Mouse (Mus musculus): ENCODE results near the gene Txndc11. TPM values are rescaled to one million over a fixed set of nuclear protein-coding genes. Genes with fewer than 3 reads are reported as not detected.

The Txndc11 gene
- 13.8 TPM for polyA plus RNA-seq (2012; fragmentation: generic; extraction: Trizol)
- long read RNA-seq, experiment 1, transcript Txndc11-201 (12 exons, 3,095 nt), result major isoform, 7 of 11 reads
- long read RNA-seq, experiment 1, partial matches to known transcripts, result 2 of 11 reads
- long read RNA-seq, experiment 1, other reads (novel, unspliced or antisense), result 2 of 11 reads
- long read RNA-seq, experiment 2, full-length matches to known transcripts, result 181 of 229 reads
- long read RNA-seq, experiment 2, partial matches to known transcripts, result 5 of 229 reads
- long read RNA-seq, experiment 2, other reads (novel, unspliced or antisense), result 43 of 229 reads

DNA sequence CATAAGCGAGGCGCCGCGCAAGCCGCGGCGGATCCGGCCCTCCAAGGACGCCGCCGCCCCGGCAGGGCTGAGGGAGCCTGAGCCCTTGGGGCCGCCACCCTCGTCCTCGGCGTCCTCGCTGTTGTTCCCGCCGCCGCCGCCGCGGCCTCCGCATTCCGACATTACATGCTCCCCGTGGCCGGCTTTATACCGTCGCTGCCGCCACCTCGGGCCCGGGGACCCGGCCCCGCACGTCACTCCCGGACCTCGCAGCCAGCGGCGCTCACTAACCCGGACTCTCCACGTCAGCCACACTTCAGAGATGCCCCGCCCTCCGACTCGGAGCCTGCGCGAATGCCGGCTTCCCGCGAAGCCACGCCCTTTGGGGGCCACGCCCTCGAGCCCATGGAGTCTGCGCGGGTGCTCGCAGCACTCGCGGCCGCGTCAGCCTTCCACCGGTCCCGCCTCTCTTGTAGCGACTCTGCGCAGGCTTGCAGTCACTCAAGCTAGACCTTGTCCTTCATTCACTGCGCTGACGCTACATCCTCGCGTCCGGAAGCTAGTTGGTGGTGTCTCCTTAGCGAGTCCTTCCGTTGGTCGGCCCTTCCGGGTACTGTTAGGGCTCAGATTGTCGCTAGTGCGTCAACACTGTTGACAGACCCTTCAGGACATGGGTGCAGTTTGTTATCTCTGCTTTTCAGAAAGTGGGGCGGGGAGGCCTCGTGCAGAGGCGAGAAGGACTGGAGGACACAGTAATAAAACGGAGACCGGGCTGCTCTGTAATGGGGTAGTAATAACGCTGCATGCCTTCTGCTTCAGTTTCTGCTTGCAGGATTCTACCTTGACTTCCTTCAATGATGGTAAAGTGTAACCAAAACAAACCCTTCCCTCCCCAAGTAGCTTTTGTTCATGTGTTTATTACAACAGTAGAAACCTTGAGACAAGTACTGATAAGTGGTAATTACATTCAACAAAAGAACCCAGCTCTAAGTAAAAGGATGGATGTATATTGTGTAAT, at the start of gene Txndc11:
Gene Txndc11 (minus strand): TSS at position 303 of the 997 bp plus-strand sequence.
- Histone ChIP-seq H3K79me3 (ENCODE audit: low read depth) (peaks cover 33% of the 10 kb centered on the region), H3K79me2 (ENCODE audit: control insufficient read depth, insufficient read depth) (peaks cover 44% of the 10 kb centered on the region), H3K27me3 (ENCODE audit: control insufficient read depth, insufficient read depth, insufficient read length) (no peaks in the 10 kb centered on the region), H3K36me3 (ENCODE audit: control insufficient read depth, insufficient read depth) (peaks cover 23% of the 10 kb centered on the region), H3ac (ENCODE audit: control insufficient read depth, insufficient read length, low read depth) (peak within 1 kb of the TSS; percentile 77), H3K4me3 (ENCODE audit: insufficient read depth, poor library complexity, severe bottlenecking) (peak within 1 kb of the TSS; percentile 89)
- TF ChIP-seq USF1 (IDR thresholded peaks at IDR 0.05; ENCODE audit: low read depth), result no peak
- TF ChIP-seq MYOG (IDR thresholded peaks at IDR 0.05; ENCODE audit: control insufficient read depth, extremely low read depth, insufficient read length), result no peak
- TF ChIP-seq CTCF (IDR thresholded peaks at IDR 0.05; ENCODE audit: control insufficient read depth, insufficient read depth, insufficient read length), result no peak
- no peak for TF ChIP-seq FOSL1 (IDR thresholded peaks at IDR 0.05; ENCODE audit: insufficient read depth, low read length, poor library complexity, severe bottlenecking)
- no peak for TF ChIP-seq MAX (IDR thresholded peaks at IDR 0.05)

DNA sequence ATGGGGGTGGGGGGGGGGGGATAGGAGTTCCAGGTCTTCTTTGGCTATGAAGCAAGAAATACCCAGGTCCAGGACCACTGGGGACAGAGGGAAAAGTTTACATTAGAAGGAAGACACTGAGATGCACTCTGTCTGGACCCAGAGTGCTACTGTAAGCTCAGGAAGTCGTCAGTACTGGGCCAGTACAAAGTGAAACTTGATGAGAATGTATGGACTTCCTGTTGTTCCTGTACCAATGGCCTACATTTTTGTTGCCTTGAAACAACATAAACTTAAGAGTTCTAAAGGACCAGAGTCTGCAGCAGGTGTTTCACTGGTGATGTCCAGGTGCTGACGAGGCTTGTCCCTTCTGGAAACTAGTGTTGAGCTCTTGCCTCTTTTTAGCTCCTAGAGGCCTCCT, 43.0 kb upstream of the Txndc11 start:
- Histone ChIP-seq H3ac (ENCODE audit: control insufficient read depth, insufficient read length, low read depth) (no peak overlapping the region), H3K79me3 (ENCODE audit: low read depth) (peaks cover 27% of the 10 kb centered on the region), H3K4me3 (ENCODE audit: insufficient read depth, poor library complexity, severe bottlenecking) (no peak overlapping the region), H3K27me3 (ENCODE audit: control insufficient read depth, insufficient read depth, insufficient read length) (no peaks in the 10 kb centered on the region), H3K36me3 (ENCODE audit: control insufficient read depth, insufficient read depth) (no peaks in the 10 kb centered on the region), H3K79me2 (ENCODE audit: control insufficient read depth, insufficient read depth) (peaks cover 37% of the 10 kb centered on the region)
- TF ChIP-seq MYOD1 (IDR thresholded peaks at IDR 0.05; ENCODE audit: control insufficient read depth, insufficient read length, low read depth) (no peak), MAX (IDR thresholded peaks at IDR 0.05) (no peak), FOSL1 (IDR thresholded peaks at IDR 0.05; ENCODE audit: insufficient read depth, low read length, poor library complexity, severe bottlenecking) (no peak), CTCF (IDR thresholded peaks at IDR 0.05; ENCODE audit: control insufficient read depth, insufficient read depth, insufficient read length) (no peak), MYOG (IDR thresholded peaks at IDR 0.05; ENCODE audit: control insufficient read depth, extremely low read depth, insufficient read length) (no peak), CEBPB (IDR thresholded peaks at IDR 0.05; ENCODE audit: low read depth) (no peak), USF1 (IDR thresholded peaks at IDR 0.05; ENCODE audit: low read depth) (no peak)

DNA sequence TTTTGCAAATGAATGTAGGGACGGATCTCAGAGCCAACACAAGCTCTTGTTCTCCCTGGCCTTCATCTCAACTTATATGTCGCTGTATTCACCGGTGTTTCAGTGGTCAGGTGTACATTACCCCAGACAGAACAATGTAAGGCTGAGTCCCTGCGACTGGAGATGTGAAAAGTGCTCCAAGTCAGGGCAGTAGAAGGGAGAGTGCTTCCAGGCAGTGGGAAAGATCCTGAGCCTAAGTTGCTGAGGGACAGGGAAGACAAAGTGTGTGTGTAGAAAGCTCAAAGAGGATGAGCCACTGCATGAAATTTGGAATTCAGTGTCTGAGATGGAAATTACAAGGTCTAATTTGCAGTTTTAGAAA, 42.4 kb upstream of the Txndc11 start:
- H3K4me3 ChIP-seq (ENCODE audit: insufficient read depth, poor library complexity, severe bottlenecking), result peak overlapping the region; percentile 86
- TF ChIP-seq FOSL1 (IDR thresholded peaks at IDR 0.05; ENCODE audit: insufficient read depth, low read length, poor library complexity, severe bottlenecking) (no peak), MAX (IDR thresholded peaks at IDR 0.05) (no peak), USF1 (IDR thresholded peaks at IDR 0.05; ENCODE audit: low read depth) (no peak), MYOG (IDR thresholded peaks at IDR 0.05; ENCODE audit: control insufficient read depth, extremely low read depth, insufficient read length) (no peak)
- no peaks in the 10 kb centered on the region for H3K27me3 ChIP-seq (ENCODE audit: control insufficient read depth, insufficient read depth, insufficient read length)
- H3K79me2 ChIP-seq (ENCODE audit: control insufficient read depth, insufficient read depth), result peaks cover 42% of the 10 kb centered on the region
- H3K36me3 ChIP-seq (ENCODE audit: control insufficient read depth, insufficient read depth), result no peaks in the 10 kb centered on the region
- H3ac ChIP-seq (ENCODE audit: control insufficient read depth, insufficient read length, low read depth), result peak overlapping the region; percentile 52
- peaks cover 32% of the 10 kb centered on the region for H3K79me3 ChIP-seq (ENCODE audit: low read depth)

DNA sequence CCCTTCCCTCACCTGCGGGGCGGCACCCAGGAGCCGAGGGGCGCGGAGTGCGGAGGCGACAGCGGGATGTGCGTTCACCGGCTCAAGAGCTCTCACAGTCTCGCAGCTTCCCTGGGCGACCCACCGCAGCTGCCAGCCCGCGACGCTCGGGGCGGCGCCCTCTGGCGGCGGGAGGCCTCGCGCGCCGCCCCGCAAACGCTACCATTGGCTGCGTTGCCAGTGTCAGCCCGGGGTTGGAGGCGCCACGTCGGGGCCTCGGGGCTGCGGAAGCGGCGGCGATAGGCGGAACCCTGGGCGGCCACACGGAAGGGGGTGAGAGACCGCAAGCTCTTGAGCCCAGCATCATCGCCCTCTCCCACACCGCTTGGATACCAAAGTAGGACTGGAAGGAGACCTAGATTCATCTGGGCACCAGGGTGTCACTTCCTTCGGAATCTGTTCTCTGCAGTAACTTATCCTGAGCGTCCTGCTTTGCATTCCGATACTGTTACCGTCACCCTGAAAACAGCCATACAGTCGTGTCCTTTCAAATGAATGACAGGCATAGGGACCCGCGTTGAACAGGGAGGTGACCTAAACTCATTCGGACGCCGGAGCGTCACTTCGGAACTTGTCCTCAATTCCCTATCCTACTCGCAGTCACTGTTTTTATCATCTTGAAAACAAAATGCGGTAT, 41.9 kb upstream of the Txndc11 start, which contains the start of gene Zc3h7a:
Gene Zc3h7a (minus strand): TSS at position 186 of the 676 bp plus-strand sequence.
- TF ChIP-seq MYOD1 (IDR thresholded peaks at IDR 0.05; ENCODE audit: control insufficient read depth, insufficient read length, low read depth) (no peak), FOSL1 (IDR thresholded peaks at IDR 0.05; ENCODE audit: insufficient read depth, low read length, poor library complexity, severe bottlenecking) (no peak), USF1 (IDR thresholded peaks at IDR 0.05; ENCODE audit: low read depth) (no peak), CEBPB (IDR thresholded peaks at IDR 0.05; ENCODE audit: low read depth) (no peak), MYOG (IDR thresholded peaks at IDR 0.05; ENCODE audit: control insufficient read depth, extremely low read depth, insufficient read length) (no peak), CTCF (IDR thresholded peaks at IDR 0.05; ENCODE audit: control insufficient read depth, insufficient read depth, insufficient read length) (peak; percentile 97), MAX (IDR thresholded peaks at IDR 0.05) (peak; percentile 47)
- Histone ChIP-seq H3K27me3 (ENCODE audit: control insufficient read depth, insufficient read depth, insufficient read length) (no peaks in the 10 kb centered on the region), H3K36me3 (ENCODE audit: control insufficient read depth, insufficient read depth) (no peaks in the 10 kb centered on the region), H3K79me2 (ENCODE audit: control insufficient read depth, insufficient read depth) (peaks cover 47% of the 10 kb centered on the region), H3K4me3 (ENCODE audit: insufficient read depth, poor library complexity, severe bottlenecking) (peak within 1 kb of the TSS; percentile 86), H3ac (ENCODE audit: control insufficient read depth, insufficient read length, low read depth) (peak within 1 kb of the TSS; percentile 74), H3K79me3 (ENCODE audit: low read depth) (peaks cover 37% of the 10 kb centered on the region)

DNA sequence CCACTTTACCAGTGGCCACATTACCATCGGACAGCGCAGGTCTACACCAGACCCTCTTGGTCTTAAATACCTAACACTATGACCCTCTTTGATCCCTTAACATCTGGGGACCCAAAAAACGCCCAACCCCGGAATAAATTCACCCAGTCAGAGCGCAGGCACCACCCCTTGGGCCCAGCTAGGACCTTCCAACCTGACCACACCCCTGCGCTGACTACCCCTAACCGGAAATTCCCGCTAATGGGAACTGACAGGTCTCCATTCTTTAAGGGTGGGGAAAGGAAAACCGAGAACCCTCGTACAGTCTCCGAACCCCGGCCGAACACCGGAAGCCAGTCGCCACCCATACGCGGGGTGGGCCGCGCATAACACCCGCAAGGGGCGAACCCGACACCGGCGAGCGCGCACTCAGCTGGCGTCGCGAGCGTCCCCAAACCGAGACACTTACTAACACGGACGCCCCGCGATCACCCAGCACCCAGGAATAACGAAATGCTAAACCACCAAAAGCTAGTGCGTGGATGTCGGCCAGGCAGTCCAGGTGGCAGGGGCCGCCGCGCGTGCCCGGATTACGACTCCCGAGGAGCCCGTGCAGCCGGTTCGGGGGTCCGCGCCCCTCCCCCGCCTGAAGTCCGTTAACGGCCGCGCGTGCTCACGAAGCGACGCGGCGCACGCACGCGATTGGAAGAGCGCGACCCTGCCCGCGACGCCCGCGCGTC, 41.2 kb upstream of the Txndc11 start:
- Histone ChIP-seq H3K27me3 (ENCODE audit: control insufficient read depth, insufficient read depth, insufficient read length) (no peaks in the 10 kb centered on the region), H3K79me3 (ENCODE audit: low read depth) (peaks cover 44% of the 10 kb centered on the region), H3K36me3 (ENCODE audit: control insufficient read depth, insufficient read depth) (no peaks in the 10 kb centered on the region), H3ac (ENCODE audit: control insufficient read depth, insufficient read length, low read depth) (peak overlapping the region; percentile 74), H3K79me2 (ENCODE audit: control insufficient read depth, insufficient read depth) (peaks cover 54% of the 10 kb centered on the region), H3K4me3 (ENCODE audit: insufficient read depth, poor library complexity, severe bottlenecking) (peak overlapping the region; percentile 86)
- TF ChIP-seq MYOD1 (IDR thresholded peaks at IDR 0.05; ENCODE audit: control insufficient read depth, insufficient read length, low read depth) (no peak), CTCF (IDR thresholded peaks at IDR 0.05; ENCODE audit: control insufficient read depth, insufficient read depth, insufficient read length) (no peak), MYOG (IDR thresholded peaks at IDR 0.05; ENCODE audit: control insufficient read depth, extremely low read depth, insufficient read length) (no peak), USF1 (IDR thresholded peaks at IDR 0.05; ENCODE audit: low read depth) (no peak), MAX (IDR thresholded peaks at IDR 0.05) (no peak), CEBPB (IDR thresholded peaks at IDR 0.05; ENCODE audit: low read depth) (no peak), FOSL1 (IDR thresholded peaks at IDR 0.05; ENCODE audit: insufficient read depth, low read length, poor library complexity, severe bottlenecking) (no peak)
